Mouse (Mus musculus) megakaryocyte, embryonic 14.5 days (primary cell): Measurements from ENCODE around the gene Naaa.

Experiments
- FLI1 ChIP-seq: IDR thresholded peaks from 2 replicates; pipeline ENCODE4 v1.6.1; 2012; ENCODE audit warnings: low read length, inconsistent platforms, mixed read lengths
- GATA1 ChIP-seq: IDR thresholded peaks from 3 replicates; pipeline ENCODE4 v1.6.1; 2012; ENCODE audit warnings: mixed read lengths, low read length, inconsistent platforms, borderline replicate concordance

- TF ChIP-seq GATA1, result no peak
- no peak for TF ChIP-seq FLI1
Observed at GRCm38 (mm10) chr5:92229514-92229913, 48.5 kb downstream of the Naaa start.
